Mouse (Mus musculus): ENCODE measurements at regions not wholly inside any gene's neighbourhood (a gene's known extent, or its start where the extent isn't known, plus 50 kb on each side); places are given as distances from the start of the nearest gene placed in this dataset.

GRCm38 (mm10) chr17:47269053-47269891, 99.4 kb upstream of the Mrps10 start:
- no peak for TF ChIP-seq KAT2A (IDR thresholded peaks at IDR 0.05; ENCODE audit: insufficient replicate concordance, low read length)
- no peak for TF ChIP-seq MAX (IDR thresholded peaks at IDR 0.05; ENCODE audit: low read length)
- TF ChIP-seq JUN (IDR thresholded peaks at IDR 0.05; ENCODE audit: insufficient read depth, low read depth, low read length): no peak

All from CH12.LX (cell line).